Mouse (Mus musculus) small intestine, adult 2 months (tissue): ENCODE data around the gene Galnt16.

Source experiments
- CTCF ChIP-seq: fragments of 200-500 bp; IDR thresholded peaks from 2 replicates; pipeline ENCODE4 v1.5.1; 2012; ENCODE audit warnings: low read depth, mild to moderate bottlenecking, control low read depth, inconsistent platforms, low read length, moderate library complexity, mixed read lengths; ENCODE audit not compliant: insufficient replicate concordance, insufficient read length; ENCODE audit errors: extremely low read depth
- POLR2A ChIP-seq: fragments of 200-500 bp; IDR thresholded peaks from 2 replicates; pipeline ENCODE4 v1.6.1; 2012; ENCODE audit warnings: low read depth, mild to moderate bottlenecking, control low read depth, inconsistent platforms, low read length, moderate library complexity

- TF ChIP-seq CTCF (no peak), POLR2A (no peak)
Observed at GRCm38 (mm10) chr12:80631790-80632189, 113.7 kb downstream of the Galnt16 start.
